Mouse (Mus musculus) cortical plate, adult 2 months (tissue): ENCODE results near the gene 4930474N05Rik.
A peak's percentile ranks its signal among the peaks of the same experiment; 100 is the strongest.

ENCODE experiments used
- CTCF ChIP-seq: fragments of 200-500 bp; IDR thresholded peaks from 2 replicates; pipeline ENCODE4 v1.5.1; 2011; ENCODE audit warnings: mild to moderate bottlenecking, control low read depth, low read length; ENCODE audit not compliant: insufficient read depth; ENCODE audit errors: extremely low read depth
- POLR2A ChIP-seq: fragments of 200-500 bp; IDR thresholded peaks from 2 replicates; pipeline ENCODE4 v1.6.1; 2011; ENCODE audit warnings: mild to moderate bottlenecking, low read length, control low read depth; ENCODE audit not compliant: insufficient read depth; ENCODE audit errors: extremely low read depth

DNA sequence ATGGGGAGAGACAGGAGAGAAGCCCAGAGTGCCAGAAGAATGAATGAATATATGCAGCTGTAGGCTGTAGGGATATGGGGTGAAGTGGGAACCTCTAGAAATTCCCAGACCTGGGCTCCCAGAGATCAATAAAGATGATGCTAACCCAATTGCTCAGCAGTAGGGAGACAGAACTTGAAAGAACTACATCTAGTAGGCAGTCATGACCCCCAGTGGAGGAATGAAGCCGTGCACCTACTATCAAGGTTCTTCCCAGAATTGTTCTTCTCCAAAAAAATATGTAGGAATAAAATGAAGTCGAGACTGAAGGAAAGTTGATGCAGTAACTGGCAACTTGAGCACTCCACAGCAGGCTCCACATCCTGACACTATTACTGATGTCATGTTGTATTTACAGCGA lies 3.8 kb downstream of the 4930474N05Rik start:
- 0 out of 2 replicates have a peak, but pooled peaks have one; percentile 4 for TF ChIP-seq CTCF
- no peak for TF ChIP-seq POLR2A
